Mouse (Mus musculus) layer of hippocampus, postnatal 14 days (tissue): ENCODE measurements around the gene Dapk1. TPM values are rescaled to one million over a fixed set of nuclear protein-coding genes. Genes with fewer than 3 reads are reported as not detected.

Experiments used
- DNase-seq, 2 experiments: peaks; one replicate each; pipeline ENCODE4 v3.0.0; 2021 to 2022; ENCODE audit warnings: low spot score in 2 of 2, mixed read lengths in 1 of 2
- total RNA-seq, 2 experiments: library from RNA; stranded (reverse); gene quantifications; 2 replicates each; pipeline ENCODE4 v1.2.3; 2021

Dapk1 gene
- total RNA-seq, 2 experiments from 2014 or later: 87.4 to 91.0 TPM

DNA sequence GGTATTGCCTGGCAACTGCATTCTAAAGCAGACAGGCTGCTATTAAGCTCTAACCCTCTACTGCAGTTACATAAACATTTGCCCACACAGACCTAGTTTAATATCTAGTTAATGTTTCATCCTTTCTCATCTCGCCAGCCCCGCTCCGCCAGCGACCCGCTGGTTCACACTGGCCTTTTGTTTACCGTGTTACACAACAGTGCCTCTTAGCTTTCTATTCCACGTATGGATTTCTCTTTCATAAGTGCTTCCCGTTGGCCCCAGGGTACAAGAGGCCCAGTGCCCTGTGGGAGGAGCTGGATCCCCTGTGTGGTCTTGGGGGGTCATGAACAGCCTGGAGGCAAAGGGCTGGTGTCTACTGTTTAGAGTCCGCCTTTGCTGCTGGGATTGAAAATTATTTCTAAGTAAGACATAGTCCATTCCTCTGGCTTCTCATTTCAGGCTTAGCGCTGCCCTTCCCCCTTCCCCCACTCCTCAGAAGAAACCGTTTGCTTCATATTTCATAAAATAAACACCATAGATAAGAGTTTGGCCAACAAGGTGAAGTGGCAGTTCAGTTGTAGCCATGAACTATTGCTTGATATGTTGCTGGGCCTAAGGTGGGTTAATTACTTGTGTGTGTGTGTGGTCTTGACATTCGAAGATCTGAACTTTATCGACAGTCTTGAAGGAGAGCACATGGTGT, 134.8 kb downstream of the Dapk1 start:
- DNase-seq: no peak

- peak; percentile 37 to 54 for DNase-seq
Measured at GRCm38 (mm10) chr13:60737632-60738324, 136.0 kb downstream of the Dapk1 start.

DNA sequence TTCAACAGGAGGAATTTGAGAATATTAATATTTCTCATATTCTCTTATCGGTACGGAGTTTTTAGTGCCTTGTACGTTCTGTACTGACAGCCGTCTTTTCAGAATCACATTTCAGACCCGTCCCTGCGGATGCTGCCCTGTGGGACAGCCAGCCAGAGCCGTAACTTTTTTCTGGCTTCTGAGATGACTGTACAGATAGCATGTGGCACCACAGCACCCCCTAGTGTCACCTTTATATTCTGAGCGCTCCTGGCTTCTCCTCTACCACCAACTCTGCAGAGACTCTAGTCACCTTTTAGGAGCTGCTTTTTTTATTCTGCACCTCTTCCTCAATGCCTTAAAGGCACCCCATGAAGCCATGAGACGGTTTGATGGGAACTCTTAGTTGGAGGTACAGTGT, 136.7 kb downstream of the Dapk1 start:
- DNase-seq: peak; percentile 71 to 78

GRCm38 (mm10) chr13:60740248-60740647, 138.5 kb downstream of the Dapk1 start:
- no peak for DNase-seq

DNA sequence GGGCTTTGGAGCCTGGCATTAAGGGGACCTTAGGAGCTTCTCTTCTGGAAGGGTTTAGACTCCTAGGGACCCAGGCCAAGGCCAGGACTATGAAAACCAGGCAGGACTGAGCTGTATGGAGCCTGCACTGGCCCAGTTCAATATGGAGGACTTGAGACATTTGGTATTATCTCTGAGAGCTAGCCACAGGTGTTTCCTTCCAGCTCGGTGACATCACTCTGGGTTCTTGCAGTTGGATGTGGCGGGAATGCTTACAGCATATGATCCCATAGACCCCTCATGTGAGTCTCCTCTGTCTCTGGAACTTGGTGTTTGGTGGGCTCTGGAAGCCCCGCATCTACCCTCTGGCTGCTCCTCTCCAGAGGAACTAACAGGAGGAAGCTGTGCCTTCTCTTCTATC, 140.9 kb downstream of the Dapk1 start:
- DNase-seq: no peak

DNA sequence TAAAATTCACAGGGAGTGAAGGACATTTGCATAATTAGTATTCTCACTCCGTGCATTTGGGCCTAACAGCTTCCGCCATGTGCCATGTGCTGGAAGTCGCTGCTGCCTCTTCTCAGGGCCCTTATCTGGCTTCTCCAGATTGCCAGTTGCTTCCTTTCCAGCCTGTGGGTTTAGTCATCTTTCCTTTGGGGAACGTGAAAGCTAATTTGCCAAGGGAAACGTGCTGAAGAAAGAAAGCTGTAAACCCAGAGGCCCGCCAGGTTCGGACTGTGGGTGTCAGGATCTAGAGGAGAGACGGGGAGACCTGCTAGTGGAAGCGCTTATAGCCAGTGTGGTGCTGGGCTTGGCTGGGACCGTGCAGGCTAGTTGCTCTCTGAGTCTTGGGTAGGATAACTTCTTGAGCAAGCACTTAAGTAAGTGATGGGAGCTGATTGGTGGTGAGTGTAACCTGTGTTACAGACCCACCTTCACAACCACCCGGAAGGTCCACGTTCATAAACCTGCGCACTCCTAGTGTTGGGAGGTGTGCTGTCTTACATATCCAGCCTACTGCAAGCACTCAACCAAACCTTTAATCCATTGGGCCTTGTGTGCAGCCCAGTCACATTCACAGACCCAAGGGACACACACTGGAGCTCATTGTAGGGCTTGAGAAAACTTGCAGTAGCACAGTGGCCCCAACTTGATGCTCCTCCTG, 141.8 kb downstream of the Dapk1 start:
- DNase-seq: no peak

DNA sequence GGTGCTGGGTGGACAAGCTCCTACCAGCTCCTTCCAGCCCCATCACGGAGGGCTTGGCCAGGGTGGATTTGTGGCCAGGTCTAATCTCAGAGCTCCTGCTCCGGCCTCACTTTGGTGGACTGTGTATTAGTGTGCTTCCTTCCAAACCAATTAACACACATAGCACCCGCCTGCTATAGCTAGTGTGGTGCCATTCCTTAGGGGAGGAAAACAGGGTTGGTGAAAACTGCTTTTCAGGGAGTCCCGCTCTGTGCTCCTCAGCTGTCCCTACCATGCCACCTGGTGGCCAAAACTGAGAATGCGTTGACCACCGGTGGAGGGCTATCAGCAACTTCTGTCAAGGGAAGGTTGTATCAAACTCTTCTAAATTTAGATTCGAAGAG, 142.3 kb downstream of the Dapk1 start:
- DNase-seq: peak; percentile 80 to 82

- no peak for DNase-seq
Measured at GRCm38 (mm10) chr13:60744736-60745135, 143.0 kb downstream of the Dapk1 start.

- no peak for DNase-seq
Measured at GRCm38 (mm10) chr13:60745358-60745757, 143.6 kb downstream of the Dapk1 start.

GRCm38 (mm10) chr13:60746271-60746670, 144.5 kb downstream of the Dapk1 start:
- DNase-seq: no peak

- DNase-seq: no peak
Measured at GRCm38 (mm10) chr13:60747201-60747600, 145.5 kb downstream of the Dapk1 start.

GRCm38 (mm10) chr13:60748556-60748955, 146.8 kb downstream of the Dapk1 start:
- DNase-seq: peak in 1 of 2 experiments; percentile 51

GRCm38 (mm10) chr13:60750930-60751329, 149.2 kb downstream of the Dapk1 start:
- DNase-seq: no peak

- no peak for DNase-seq
Measured at GRCm38 (mm10) chr13:60753216-60753615, 151.5 kb downstream of the Dapk1 start.

DNA sequence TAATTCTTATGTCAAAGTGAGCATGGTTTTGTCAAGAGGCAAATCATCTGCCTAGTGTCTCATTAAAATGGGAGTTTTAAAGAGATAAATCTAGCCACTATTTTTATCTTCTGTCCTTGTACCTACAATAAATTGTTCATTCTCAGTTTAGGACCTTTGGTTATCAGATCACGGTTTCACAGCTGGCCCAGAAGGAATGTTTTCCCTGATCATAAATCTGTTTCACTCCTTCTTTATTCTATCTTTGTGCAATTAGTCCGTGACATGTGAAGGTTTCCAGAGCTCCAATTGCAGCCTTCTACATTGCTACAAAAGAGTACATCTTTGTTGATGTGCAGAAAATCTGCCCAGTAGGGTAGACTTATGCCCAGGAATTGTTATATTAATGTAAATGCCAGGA, 153.5 kb downstream of the Dapk1 start:
- no peak for DNase-seq

- no peak for DNase-seq
Measured at GRCm38 (mm10) chr13:60757292-60757691, 155.5 kb downstream of the Dapk1 start.

DNA sequence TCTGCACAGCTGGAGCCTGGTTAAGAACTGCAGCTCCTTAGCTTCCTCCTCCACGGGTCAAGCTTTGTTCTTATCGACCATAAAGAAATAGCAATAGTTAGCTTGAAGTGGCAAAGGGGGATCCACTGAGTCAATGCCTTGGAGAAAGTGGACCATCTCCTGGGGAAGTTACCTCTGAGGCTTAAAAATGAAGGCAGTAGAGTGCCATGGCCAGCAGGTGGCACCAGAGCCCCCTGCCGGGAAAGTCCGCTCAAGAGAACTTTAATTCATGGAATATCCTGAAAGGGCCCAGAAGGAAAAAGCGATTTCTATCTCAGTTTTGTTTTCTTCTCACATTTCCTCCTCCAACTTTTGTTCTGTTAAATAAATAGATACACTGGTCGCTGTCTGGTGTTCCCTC, 157.4 kb downstream of the Dapk1 start:
- DNase-seq: peak in 1 of 2 experiments; percentile 46

- DNase-seq: no peak
Measured at GRCm38 (mm10) chr13:60760392-60760791, 158.6 kb downstream of the Dapk1 start.

- DNase-seq: no peak
Measured at GRCm38 (mm10) chr13:60761161-60761560, 159.4 kb downstream of the Dapk1 start.

DNA sequence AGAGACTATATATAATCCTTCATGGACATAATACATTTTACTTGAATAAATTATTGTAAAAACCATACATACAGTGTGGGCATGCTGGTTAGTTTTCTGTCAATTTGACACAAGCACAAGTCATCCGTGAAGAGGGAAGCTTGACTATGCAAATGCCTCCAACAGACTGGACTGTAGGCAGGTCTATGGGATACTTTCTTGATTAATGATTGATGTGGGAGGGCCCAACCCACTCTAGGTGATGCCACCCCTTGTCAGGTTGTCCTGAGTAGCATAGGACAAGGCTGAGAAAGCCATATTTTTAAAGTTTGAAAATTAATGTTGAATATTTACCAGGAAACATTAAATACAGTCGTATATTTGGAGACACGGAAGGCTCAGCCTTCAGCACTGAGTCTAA, 178.8 kb downstream of the Dapk1 start:
- DNase-seq: no peak

DNA sequence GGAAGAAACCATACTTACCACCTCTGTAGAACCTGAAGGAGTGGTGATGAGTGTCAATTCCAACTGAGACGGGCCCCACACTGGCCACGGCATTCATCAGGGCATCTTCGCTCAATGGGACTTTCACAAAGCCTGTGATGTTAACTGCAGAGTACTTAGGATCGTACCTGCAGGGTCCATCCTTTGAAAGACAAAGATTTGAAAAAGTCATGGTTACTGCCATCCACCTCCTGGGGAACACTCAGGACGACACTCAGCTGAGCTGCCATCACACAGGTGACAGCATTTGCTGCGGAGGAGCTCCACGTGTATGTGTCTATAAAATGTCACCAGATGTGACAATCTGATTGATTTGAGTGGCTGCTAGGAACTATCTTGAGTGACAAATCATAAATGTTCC, 181.6 kb downstream of the Dapk1 start:
- no peak for DNase-seq

DNA sequence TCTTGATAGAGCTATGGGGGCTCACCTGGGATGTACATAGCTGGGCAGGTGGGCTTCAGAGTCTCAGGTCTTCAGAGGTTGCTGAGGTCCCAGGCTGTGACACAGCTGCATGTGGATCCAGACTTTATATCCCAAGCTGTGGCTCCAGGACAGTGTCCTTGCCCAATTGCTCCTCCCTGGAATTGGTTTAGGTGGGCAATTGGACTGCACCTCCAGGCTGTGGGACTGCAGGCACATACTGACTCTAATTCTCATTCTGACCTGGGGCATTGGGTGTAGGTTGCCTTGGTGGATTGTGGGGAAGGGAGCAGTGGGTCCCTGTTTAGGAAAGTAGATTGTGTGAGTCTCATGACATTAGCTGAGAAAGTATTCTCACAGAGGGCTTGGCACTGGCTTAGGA, 184.5 kb downstream of the Dapk1 start, which contains the start of gene BC051665:
BC051665 (minus strand) TSS at position 101 of the 400 bp plus-strand sequence.
- no peak for DNase-seq
